Mouse (Mus musculus) lung, adult 2 months (tissue): ENCODE data around the gene Flywch1. TPM values are rescaled to one million over a fixed set of nuclear protein-coding genes. Genes with fewer than 3 reads are reported as not detected.

Experiments used
- DNase-seq: peaks from one replicate; pipeline ENCODE4 v3.0.0; 2022
- H3K4me1 ChIP-seq: fragments of 200-500 bp; 2 replicates; pipeline ENCODE4 v1.6.1; 2011; ENCODE audit warnings: low read length; ENCODE audit not compliant: control insufficient read depth, insufficient read depth
- H3K4me3 ChIP-seq: fragments of 200-500 bp; replicated peaks from 2 replicates; pipeline ENCODE3; 2011; ENCODE audit warnings: low read depth, mild to moderate bottlenecking, control low read depth, low read length; ENCODE audit errors: extremely low read depth
- CTCF ChIP-seq: fragments of 200-500 bp; IDR thresholded peaks from 2 replicates; pipeline ENCODE4 v1.5.1; 2011; ENCODE audit warnings: mild to moderate bottlenecking, low read length, control low read depth; ENCODE audit not compliant: insufficient read depth
- POLR2A ChIP-seq: fragments of 200-500 bp; IDR thresholded peaks from 2 replicates; pipeline ENCODE4 v1.6.1; 2011; ENCODE audit warnings: low read depth, mild to moderate bottlenecking, control low read depth, low read length, borderline replicate concordance; ENCODE audit errors: extremely low read depth
- WGBS: fragments of 180-500 bp; shearing (Covaris S2); methylation state at CpG from one replicate; pipeline ENCODE4 v1.1.7; 2018; 5-methylcytosine and 5-hydroxymethylcytosine counted together
- polyA plus RNA-seq: library from polyadenylated mRNA; depleted of rRNA; stranded (reverse); fragments of >200 nt; gene quantifications from 2 replicates; pipeline ENCODE4 v1.2.3, GENCODE M21; 2012

The Flywch1 gene
- polyA plus RNA-seq, 1 experiment = 39.1 TPM

GRCm38 (mm10) chr17:23746311-23746710, 25.1 kb downstream of the Flywch1 start:
- Histone ChIP-seq H3K4me3 (no peak overlapping the region), H3K4me1 (peaks cover 12% of the 10 kb centered on the region)
- TF ChIP-seq CTCF (0 out of 2 replicates have a peak, but pooled peaks have one; percentile 4), POLR2A (no peak)
- DNase-seq = no peak
- 19% methylated on average over 12 of the region's 12 CpGs for WGBS

GRCm38 (mm10) chr17:23745301-23746251, 25.8 kb downstream of the Flywch1 start, which contains the start of gene Kremen2:
Gene Kremen2, minus strand, starts transcription at chr17:23745833.
- WGBS = 3% methylated on average over 43 of the region's 45 CpGs
- no peak for TF ChIP-seq CTCF
- TF ChIP-seq POLR2A = no peak
- peaks cover 12% of the 10 kb centered on the region for H3K4me1 ChIP-seq
- no peak for DNase-seq
- no peak within 1 kb of the TSS for H3K4me3 ChIP-seq

GRCm38 (mm10) chr17:23744651-23745050, 26.8 kb downstream of the Flywch1 start:
- TF ChIP-seq POLR2A = no peak
- no peak for TF ChIP-seq CTCF
- WGBS = 14% methylated on average over 14 of the region's 14 CpGs
- Histone ChIP-seq H3K4me1 (peaks cover 8% of the 10 kb centered on the region), H3K4me3 (no peak overlapping the region)
- DNase-seq = no peak

GRCm38 (mm10) chr17:23744076-23744475, 27.3 kb downstream of the Flywch1 start:
- TF ChIP-seq CTCF (no peak), POLR2A (no peak)
- H3K4me3 ChIP-seq = no peak overlapping the region
- H3K4me1 ChIP-seq = peaks cover 8% of the 10 kb centered on the region
- 57% methylated on average over 8 of the region's 8 CpGs for WGBS
- DNase-seq = no peak

GRCm38 (mm10) chr17:23742941-23743340, 28.5 kb downstream of the Flywch1 start:
- 62% methylated on average over 12 of the region's 12 CpGs for WGBS
- TF ChIP-seq CTCF (no peak), POLR2A (no peak)
- Histone ChIP-seq H3K4me3 (no peak overlapping the region), H3K4me1 (peaks cover 14% of the 10 kb centered on the region)
- no peak for DNase-seq

- DNase-seq = peak; percentile 44
- Histone ChIP-seq H3K4me1 (peaks cover 14% of the 10 kb centered on the region), H3K4me3 (no peak overlapping the region)
- no peak for TF ChIP-seq CTCF
- TF ChIP-seq POLR2A = 0 out of 2 replicates have a peak, but pooled peaks have one; percentile 15
- WGBS = 10% methylated on average over 44 of the region's 44 CpGs
Observed at GRCm38 (mm10) chr17:23742210-23742793, 29.1 kb downstream of the Flywch1 start.

GRCm38 (mm10) chr17:23741359-23742209, 29.8 kb downstream of the Flywch1 start:
- peaks cover 14% of the 10 kb centered on the region for H3K4me1 ChIP-seq
- DNase-seq = no peak
- 47% methylated on average over 38 of the region's 38 CpGs for WGBS
- TF ChIP-seq POLR2A (no peak), CTCF (no peak)
- no peak overlapping the region for H3K4me3 ChIP-seq

GRCm38 (mm10) chr17:23740598-23741021, 30.8 kb downstream of the Flywch1 start, which contains the start of gene Paqr4:
Gene Paqr4, minus strand, starts transcription at chr17:23740867.
- Histone ChIP-seq H3K4me3 (peak within 1 kb of the TSS; percentile 78), H3K4me1 (peaks cover 14% of the 10 kb centered on the region)
- no peak for TF ChIP-seq CTCF
- no peak for TF ChIP-seq POLR2A
- 5% methylated on average over 13 of the region's 13 CpGs for WGBS
- DNase-seq = no peak
